Mouse (Mus musculus) heart, postnatal 36 days (tissue): ENCODE results near the gene Foxp1. TPM values are rescaled to one million over a fixed set of nuclear protein-coding genes. Genes with fewer than 3 reads are reported as not detected.

Source experiments
- DNase-seq, 2 experiments: peaks; one replicate each; pipeline ENCODE4 v3.0.0; 2021 to 2022
- intact Hi-C: fragments of 180-260 bp; cut with DNase I; formaldehyde crosslinking; loops from one replicate; pipeline ENCODE4 v1.15.1; 2025
- total RNA-seq, 2 experiments: library from RNA; stranded (reverse); gene quantifications; 2 replicates each; pipeline ENCODE4 v1.2.3; 2021

The Foxp1 gene
- total RNA-seq, 2 experiments from 2014 or later = 31.9 to 39.3 TPM

DNA sequence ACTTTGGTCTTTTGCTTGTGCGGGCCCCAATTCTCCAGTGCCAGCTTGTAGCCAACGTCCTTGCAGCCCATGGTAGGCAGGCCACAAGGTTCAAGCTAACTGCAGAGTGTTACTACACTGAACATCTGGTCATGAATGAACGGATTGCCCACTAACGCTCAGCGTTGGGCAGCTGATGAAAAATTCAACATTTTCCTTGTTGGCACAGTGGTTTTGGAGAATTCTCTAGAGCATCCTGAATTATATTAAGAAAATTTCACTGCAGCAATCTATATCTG, 183.2 kb downstream of the Foxp1 start:
- DNase-seq = no peak
- intact Hi-C loops = no loop called here

DNA sequence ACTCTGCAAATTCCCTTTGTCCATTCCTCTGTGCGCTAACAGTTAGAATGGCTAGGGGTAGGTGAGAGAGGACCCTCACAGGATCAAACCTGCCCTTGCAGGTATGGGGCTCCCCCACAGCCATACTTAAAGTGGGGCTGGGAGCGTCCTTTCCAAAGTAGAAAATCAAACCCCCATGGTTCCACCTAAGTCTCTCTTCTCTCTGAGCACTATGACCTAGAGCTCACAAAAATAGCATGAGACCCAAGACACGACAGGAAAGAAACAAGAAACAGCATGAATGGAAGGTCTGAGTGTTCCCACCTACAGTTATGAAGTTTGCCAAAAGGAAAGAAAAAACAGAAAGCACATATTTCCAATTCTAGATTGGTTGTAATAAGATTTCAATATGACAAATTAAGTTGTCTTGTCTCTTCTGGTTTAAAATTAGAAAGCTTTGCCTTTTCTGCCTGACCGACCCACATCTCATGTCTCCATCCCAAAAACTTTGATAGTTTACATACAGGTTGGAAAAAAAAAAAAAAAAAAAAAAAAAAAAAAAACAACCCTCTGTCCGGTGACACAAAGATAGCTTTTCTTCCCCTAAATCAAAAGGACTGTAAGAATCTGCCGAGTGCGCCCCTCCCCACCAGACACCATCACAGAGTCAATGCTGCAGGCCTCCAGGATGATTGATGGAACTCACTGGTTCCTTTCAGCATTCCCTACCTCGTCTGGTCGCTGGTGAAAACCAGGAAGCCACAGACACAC, 183.8 kb downstream of the Foxp1 start:
- intact Hi-C loops = no loop called here
- DNase-seq = no peak

DNA sequence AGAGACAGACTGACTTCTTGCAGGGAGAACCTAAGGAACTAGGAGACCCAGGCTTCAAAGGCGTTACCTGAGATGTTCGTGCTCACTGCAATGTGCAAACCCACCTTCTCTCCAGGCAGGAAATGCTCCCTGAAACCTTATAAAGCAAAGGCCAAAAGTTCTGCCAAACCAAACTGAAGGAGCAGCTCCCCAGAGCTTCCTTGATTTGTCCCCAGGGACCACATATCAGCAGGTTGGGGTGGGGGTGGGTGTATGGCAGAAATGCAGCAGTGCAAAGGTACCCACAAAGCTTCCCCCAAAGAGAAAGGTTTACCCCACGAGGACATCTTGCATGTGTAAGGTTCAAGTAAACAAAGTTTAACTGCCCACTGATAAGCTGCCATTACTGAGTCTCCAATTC, 184.3 kb downstream of the Foxp1 start:
- intact Hi-C loops = no loop called here
- DNase-seq = no peak

DNA sequence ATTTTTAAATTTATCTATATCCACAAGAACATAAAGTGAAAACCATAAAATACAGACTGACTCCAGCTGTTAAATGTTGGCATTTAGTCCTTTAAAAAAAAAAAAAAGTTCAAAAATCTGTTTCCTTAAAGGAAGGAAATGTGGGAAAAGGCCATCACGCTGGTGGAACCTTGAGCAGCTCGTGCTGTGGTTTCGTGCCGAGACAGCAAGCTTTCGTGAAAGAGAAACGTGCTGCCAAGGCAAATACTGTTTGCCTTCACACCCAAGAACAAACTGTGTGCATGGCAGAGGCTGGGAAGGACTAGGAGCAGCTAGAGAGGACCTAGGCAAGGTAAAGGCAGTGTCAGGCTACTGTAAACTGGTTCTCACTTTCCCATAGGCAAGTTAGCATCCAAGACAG, 184.9 kb downstream of the Foxp1 start:
- intact Hi-C loops = no loop called here
- peak in 1 of 2 experiments; percentile 25 for DNase-seq

DNA sequence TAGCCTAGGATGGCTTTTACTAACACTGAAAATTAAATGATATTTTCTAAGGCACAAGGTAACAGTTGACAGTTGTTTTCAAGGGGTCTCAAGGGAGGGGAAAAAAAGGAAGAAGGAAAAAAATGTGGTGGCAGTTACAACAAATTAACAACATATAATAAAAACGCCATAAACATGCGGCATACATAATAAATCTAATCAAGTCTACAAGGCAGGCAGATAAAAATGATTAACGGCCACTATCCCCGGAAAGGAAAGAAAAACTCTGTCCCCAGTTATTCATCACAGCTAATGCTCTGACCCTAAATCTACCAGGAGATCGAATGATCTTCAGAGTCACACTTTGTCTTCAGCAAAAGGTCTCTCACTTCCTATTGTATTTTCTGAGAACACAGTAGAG, 186.3 kb downstream of the Foxp1 start:
- no peak for DNase-seq

DNA sequence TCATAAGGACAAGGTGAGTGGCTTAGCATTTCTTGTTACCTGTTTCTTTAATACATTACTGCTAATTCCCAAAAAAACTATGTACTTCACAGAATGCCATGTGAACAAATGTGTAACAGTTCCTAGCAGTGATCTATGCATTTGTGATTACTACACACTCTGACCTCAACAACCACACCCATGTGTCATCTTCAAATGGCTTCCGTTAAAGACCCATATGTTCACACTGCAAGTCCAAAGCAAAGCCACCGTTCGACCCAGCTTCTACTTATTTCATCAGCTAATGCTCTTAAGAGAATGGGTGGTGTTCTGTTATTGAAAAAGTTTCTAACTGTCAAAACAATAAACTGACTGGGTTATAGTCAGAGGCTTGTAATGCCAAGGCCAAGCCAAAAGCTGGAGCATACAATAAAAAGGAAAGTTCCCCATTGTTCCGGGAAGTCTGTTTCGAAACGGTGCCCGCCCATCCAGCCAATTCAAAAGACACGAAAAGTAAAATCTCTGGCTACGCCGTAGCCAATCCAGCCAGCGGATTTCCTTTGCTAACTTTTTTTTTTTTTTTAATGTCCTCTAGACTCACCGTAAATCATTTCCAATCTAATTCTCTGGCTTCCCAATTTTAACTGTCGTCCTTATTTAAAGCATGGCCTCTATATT, 187.2 kb downstream of the Foxp1 start:
- DNase-seq = peak; percentile 23
- intact Hi-C loops = no loop called here

More for the DNA sequence above, 186.3 kb downstream of the Foxp1 start:
- intact Hi-C loops = no loop called here

DNA sequence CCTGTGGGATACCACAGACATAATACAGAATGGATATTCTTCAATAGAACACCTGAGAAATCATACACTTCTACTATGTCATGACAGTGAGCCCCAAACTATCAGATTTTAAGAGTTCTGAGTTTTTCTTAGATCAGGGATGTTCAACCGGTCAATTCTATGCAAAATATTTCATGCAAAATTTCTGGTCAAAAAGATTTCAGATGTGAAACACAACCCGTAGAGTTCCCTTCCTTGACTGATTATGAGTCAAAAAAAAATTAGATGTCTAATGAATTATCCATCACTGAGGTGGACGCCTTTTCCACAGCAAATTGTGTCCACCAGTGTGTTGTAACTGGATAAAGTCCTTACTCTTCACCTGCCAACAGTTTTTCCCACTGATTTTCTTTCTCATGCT, 188.3 kb downstream of the Foxp1 start:
- intact Hi-C loops = no loop called here
- DNase-seq = no peak

DNA sequence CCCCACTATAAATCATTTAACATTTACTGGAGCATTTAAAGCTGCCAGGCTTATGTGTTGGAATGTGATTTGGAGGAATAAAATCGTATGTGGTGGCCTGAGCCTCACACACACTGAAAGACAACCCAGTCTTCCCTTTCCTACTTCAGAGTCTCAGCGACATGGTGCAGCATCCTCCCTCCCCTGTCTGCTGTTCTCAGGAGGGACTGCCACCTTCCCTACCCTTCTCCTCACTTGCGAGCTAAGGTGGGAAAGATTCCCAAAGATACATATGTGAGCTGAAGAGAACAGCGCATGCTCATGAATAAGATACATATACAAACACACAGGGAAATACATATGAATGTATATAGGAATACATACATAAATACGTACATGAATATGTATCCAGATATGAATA, 189.4 kb downstream of the Foxp1 start:
- intact Hi-C loops = no loop called here
- no peak for DNase-seq

DNA sequence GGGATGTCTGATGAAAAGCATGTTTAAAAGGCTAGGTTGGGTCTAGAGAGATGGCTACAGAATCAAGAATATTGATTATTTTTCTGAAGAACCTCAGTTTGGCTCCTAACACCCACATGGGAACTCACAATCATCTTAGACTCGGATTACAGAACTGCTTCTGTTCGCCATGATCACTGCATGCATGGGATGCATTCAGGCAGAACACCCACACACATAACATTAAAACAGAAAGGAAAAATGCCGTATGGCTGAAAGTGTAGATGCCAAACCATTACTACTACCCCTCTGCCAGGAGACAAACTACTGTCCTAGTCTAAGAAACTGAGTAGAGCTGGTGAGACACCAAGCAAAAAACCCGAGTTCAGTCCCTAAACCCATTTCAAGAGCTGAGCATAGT, 192.4 kb downstream of the Foxp1 start:
- DNase-seq = no peak

DNA sequence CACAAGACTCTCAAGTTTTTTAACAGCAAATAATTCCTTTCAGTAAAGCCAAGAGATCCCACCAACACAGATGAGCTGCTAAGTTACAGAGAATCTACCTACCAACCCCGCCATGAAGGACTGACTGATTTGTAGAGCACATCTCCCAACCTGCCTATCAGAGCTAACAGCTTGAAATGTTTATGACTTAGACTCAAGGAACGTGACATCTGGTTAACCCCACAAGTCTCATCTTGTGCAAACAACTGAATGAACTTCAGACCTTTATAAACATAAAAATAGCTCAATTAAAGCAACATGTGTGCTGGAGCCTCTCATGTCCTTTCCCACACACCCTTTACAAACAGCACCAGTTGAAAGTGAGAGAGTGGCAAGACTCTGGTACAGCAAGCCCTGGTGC, 193.9 kb downstream of the Foxp1 start:
- DNase-seq = no peak
- intact Hi-C loops = no loop called here

More for the DNA sequence above, 192.4 kb downstream of the Foxp1 start:
- intact Hi-C loops = no loop called here

DNA sequence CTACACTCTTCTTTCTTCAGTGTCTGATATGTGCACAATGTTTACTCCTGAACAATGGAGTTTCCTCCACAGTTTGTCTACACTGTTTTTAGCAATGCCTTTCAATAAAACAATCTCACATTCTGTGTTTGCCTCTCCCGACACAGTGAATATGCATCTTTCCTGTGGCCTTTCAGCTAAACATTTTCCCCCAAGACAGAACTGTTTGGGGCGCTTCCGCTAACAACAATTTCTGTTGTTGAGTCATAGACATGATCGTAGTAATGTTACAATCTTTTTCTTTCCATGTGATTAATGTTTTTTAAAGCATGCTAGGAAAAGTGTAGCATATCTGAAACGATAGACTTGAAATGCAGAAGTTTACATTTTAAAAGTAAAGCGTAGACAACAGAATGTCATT, 194.4 kb downstream of the Foxp1 start:
- intact Hi-C loops = no loop called here

DNA sequence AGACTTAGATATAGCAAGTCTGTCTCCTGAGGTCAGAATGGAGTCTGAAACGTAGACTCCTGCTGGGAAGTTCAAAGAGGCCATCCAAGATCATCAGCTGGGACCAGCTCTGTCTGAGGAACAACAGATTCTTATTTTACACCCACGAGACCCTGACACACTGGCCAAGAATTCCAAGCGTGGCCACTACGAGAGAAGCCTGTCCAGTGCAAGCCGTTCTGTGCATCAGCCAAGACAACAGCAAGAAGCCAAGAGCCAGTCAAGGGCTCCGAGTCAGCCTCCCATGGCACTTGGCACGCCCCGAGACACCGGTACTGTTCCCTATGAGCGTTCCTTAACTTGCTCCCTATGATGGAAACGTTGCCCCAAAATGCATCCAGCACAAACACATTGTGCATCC, 194.8 kb downstream of the Foxp1 start:
- peak; percentile 30 to 34 for DNase-seq
- intact Hi-C loops = no loop called here

More for the DNA sequence above, 194.4 kb downstream of the Foxp1 start:
- no peak for DNase-seq

DNA sequence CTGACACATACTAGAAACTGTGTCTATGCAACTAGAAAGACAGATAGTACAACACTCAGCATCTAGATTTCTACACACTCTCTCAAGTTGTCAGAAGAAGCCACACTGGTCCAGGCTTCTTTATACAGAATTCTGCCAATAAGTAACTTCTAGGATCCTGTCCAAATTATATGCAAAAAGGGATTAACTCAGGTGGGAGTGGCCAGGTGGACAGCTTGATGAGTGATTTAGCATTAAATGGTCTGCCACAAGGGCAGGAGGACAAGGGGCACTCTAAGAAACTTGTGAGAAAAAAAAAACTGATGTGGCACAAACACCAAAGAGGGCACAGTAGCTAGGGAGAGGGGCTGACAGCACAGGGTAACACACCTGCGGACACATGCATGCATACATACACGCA, 196.6 kb downstream of the Foxp1 start:
- intact Hi-C loops = no loop called here

DNA sequence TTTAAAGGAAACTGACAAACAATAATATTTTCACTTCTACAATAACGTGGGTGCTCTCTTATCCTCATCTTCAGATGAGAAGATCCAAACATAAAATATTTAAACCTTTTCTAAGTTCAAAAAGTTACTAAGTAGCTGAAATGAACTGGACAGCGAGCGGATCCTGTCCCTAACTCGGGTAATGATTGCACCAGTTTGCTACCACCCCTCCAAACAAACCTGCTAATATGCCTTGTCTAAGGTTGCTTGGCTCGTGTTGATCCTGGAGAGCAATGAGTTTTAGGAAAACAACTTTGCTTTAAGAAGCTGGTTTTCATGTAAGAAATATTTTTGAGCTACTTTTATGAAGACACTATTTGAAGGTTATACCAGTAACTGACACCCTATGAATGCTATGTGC, 197.1 kb downstream of the Foxp1 start:
- DNase-seq = no peak
- intact Hi-C loops = no loop called here

More for the DNA sequence above, 196.6 kb downstream of the Foxp1 start:
- no peak for DNase-seq

DNA sequence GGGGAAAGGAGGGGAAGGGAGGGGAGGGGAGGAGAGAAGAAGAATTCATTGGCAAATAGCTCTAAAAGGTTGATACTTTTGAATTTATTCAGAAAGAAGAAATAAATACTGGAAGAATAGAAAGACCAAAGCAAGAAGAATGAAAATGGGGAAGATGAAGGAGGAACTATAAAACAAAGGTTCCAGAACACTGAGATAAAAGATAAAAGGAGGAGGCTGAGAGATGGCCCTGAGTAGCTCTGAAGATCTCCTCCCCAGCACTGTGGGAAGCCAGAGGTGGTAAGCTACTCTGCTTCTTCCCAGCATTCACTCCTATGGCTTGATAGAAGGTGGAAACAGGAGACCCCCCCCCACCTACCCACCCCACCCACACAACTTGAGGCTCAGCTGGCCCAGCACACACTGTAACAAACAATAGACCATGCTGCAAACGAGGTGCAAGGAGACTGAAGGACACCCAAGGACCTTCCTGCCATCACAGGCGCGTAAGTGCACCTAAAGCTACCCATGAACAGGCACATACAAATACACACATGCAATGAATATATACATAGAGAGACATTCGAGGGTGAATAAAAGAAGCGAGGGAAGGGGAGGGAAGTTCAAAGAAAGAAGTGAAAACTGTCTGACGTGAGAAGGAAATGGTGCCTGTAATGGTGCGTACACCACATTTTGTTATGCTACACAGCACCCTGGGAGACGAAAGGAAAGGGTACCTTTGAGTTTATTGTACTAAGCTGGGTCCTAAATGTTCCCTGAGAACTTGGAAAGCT, 200.2 kb downstream of the Foxp1 start:
- no peak for DNase-seq
- intact Hi-C loops = no loop called here

DNA sequence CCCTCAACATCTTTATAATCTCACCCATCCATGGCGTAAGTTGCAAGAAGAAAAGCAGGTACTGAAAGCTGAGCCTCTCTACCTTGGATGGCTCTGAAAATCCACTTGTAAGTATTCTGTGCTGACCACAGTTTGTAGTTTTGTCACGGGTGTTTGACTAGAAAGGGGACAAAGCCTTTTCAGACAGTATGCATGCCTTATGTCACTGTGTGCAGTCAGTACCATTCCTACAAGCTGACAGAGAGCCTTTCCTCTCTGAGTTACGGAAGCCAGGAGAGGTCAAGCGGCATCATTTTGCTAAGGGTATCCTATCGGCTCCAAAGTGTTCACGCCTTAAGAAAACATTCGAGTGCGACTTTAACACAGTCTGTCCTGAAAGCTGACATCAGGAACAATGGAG, 202.1 kb downstream of the Foxp1 start:
- DNase-seq = no peak
- intact Hi-C loops = no loop called here

DNA sequence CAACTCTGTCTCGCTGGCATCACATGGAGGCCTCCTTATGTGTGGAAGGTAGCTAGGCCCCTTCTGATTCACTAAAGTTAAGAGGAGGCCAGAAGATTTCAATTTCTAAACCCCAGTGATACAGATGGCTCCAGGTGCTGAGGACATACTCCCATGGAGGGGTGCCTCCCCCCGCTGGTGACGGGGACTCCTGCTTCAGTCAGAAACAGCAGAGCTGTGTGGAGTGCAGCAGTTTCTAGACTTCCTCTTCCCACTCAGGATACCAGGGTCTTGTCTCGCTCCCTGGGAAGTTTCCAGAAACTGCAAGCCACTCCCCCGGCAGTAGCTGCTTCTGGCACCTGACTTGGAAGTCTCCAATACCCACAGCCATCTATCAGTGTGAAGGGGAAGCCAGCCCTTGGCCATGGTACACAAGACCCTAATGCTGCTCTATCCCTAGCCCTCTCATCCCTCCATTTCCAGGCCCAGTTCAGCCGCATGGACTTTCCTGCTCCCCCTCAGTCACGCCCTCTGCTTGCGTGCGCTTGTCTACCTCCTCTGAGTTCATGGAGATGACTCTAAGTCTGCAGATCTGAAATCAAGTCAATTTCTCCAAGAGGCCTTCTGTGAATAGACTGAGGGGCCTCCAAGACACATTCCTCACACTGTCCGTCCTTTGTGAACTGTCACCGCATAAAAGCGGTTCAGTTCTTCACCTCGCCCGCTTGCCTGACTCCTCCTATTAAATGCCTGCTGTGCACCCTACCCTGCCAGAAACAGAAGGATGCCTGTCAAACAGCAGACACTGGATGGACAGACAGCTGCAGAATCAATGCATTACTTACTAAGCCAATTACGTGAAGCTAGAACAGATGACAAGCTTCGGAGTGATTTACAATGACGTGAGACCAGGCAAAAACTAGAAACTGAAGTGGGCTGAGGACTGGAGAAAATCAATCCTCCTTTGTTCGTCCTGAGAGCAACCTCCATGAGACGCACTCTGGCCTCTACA, 202.8 kb downstream of the Foxp1 start:
- intact Hi-C loops = no loop called here

DNA sequence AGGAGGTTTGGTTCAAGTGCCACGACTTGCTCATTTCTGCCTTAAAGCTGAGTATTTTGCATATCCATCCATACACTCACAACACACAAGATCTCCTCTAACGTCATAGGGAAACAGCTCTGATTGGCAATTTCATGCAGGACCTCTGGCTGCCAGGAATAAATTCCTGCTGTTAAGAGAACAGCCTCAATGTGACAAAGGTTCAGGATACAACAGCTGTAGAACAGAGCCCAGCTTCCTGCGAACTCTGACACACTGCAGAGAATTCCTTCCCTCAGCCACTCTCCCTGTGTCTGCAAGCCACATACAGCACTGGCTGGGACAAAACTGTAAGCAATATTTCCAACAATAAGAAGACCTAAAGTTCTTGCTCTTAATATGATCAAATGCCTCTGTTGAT, 207.8 kb downstream of the Foxp1 start:
- intact Hi-C loops = no loop called here
- no peak for DNase-seq

More for the DNA sequence above, 202.8 kb downstream of the Foxp1 start:
- no peak for DNase-seq

DNA sequence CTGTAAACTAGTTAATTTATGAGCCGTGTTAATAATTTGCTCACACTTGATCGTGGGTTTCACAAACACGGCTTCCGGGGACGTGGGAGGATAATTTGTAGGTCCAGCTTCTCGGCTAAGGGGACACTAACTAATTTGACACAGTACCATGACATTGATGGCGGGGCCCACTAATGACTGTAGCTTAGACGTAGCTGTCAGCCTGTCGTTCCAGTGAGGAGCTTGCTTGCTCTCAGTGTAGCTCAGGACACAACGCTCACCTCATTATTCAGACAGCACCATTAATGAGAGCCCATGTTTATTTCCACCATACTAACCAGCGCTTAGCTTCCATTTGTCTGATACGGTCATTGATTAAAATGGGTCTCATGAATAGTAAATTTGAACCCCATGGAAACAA, 212.0 kb downstream of the Foxp1 start:
- no peak for DNase-seq
- intact Hi-C loops = no loop called here

DNA sequence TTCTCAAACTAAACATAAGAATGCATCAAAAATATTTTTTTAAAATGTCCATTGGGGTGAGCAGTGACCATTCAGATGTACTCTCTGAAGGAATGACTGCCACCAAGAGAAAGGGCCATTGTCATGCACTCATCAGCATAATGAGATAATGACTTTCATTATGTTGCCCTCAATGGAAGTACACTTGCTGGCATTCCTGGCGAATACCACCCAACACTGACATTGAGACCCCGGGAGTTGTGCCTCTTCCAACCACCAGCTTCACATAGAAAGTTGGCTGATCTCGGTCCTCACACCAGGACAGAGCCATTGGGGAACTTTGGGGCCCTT, 212.4 kb downstream of the Foxp1 start:
- intact Hi-C loops = no loop called here
- DNase-seq = no peak
